Mouse (Mus musculus): ENCODE data around the gene Pik3r2. TPM values are rescaled to one million over a fixed set of nuclear protein-coding genes. Genes with fewer than 3 reads are reported as not detected.

Gene Pik3r2
- polyA plus RNA-seq, 1 experiment from 2014 or later, result 37.4 TPM

GRCm38 (mm10) chr8:70769359-70769758 lies 7.2 kb downstream of the Pik3r2 start:
- Histone ChIP-seq H3K27ac (ENCODE audit: low read depth, low read length) (no peak overlapping the region), H3K4me3 (ENCODE audit: low read depth, low read length) (no peak overlapping the region), H3K4me2 (replicated peaks; ENCODE audit: low read depth) (no peak overlapping the region), H3K4me1 (replicated peaks; ENCODE audit: control insufficient read depth, insufficient read depth, low read length) (peaks cover 19% of the 10 kb centered on the region; the same call in 1 of the 2 replicates), H3K9ac (ENCODE audit: low read depth, low read length) (no peak overlapping the region), H3K36me3 (ENCODE audit: control insufficient read depth, insufficient read depth) (peaks cover 50% of the 10 kb centered on the region), H3K9me3 (ENCODE audit: control insufficient read depth) (no peaks in the 10 kb centered on the region), H3K27me3 (replicated peaks; ENCODE audit: control insufficient read depth, insufficient read depth, low read length) (no peaks in the 10 kb centered on the region)
- ATAC-seq, result peak; percentile 52; the same call in 1 of the 2 replicates
- TF ChIP-seq CTCF (IDR thresholded peaks at IDR 0.05; ENCODE audit: low read depth), result peak; percentile 100
- 6% methylated on average over 26 of the region's 26 CpGs for WGBS

GRCm38 (mm10) chr8:70768956-70769355 lies 7.6 kb downstream of the Pik3r2 start:
- 84% methylated on average over 16 of the region's 16 CpGs for WGBS
- Histone ChIP-seq H3K9ac (ENCODE audit: low read depth, low read length) (no peak overlapping the region), H3K4me2 (replicated peaks; ENCODE audit: low read depth) (no peak overlapping the region), H3K27me3 (replicated peaks; ENCODE audit: control insufficient read depth, insufficient read depth, low read length) (no peaks in the 10 kb centered on the region), H3K27ac (ENCODE audit: low read depth, low read length) (no peak overlapping the region), H3K4me3 (ENCODE audit: low read depth, low read length) (no peak overlapping the region), H3K36me3 (ENCODE audit: control insufficient read depth, insufficient read depth) (peaks cover 50% of the 10 kb centered on the region), H3K9me3 (ENCODE audit: control insufficient read depth) (no peaks in the 10 kb centered on the region), H3K4me1 (replicated peaks; ENCODE audit: control insufficient read depth, insufficient read depth, low read length) (peaks cover 15% of the 10 kb centered on the region; the same call in 1 of the 2 replicates)
- TF ChIP-seq CTCF (IDR thresholded peaks at IDR 0.05; ENCODE audit: low read depth), result no peak
- ATAC-seq, result no peak

- Histone ChIP-seq H3K36me3 (ENCODE audit: control insufficient read depth, insufficient read depth) (peaks cover 53% of the 10 kb centered on the region), H3K27ac (ENCODE audit: low read depth, low read length) (no peak overlapping the region; the same call in 1 of the 2 replicates), H3K4me1 (replicated peaks; ENCODE audit: control insufficient read depth, insufficient read depth, low read length) (peaks cover 8% of the 10 kb centered on the region; the same call in 1 of the 2 replicates), H3K9me3 (ENCODE audit: control insufficient read depth) (no peaks in the 10 kb centered on the region), H3K9ac (ENCODE audit: low read depth, low read length) (no peak overlapping the region), H3K4me3 (ENCODE audit: low read depth, low read length) (no peak overlapping the region), H3K4me2 (replicated peaks; ENCODE audit: low read depth) (no peak overlapping the region), H3K27me3 (replicated peaks; ENCODE audit: control insufficient read depth, insufficient read depth, low read length) (no peaks in the 10 kb centered on the region)
- no peak for TF ChIP-seq CTCF (IDR thresholded peaks at IDR 0.05; ENCODE audit: low read depth)
- no peak for ATAC-seq
- 92% methylated on average over 32 of the region's 32 CpGs for WGBS
Observed at GRCm38 (mm10) chr8:70768231-70768776, 8.2 kb downstream of the Pik3r2 start.

GRCm38 (mm10) chr8:70767503-70767902 lies 9.0 kb downstream of the Pik3r2 start:
- no peak overlapping the region for H3K4me2 ChIP-seq (replicated peaks; ENCODE audit: low read depth)
- no peak for TF ChIP-seq CTCF (IDR thresholded peaks at IDR 0.05; ENCODE audit: low read depth)
- H3K27ac ChIP-seq (ENCODE audit: low read depth, low read length), result no peak overlapping the region
- H3K4me1 ChIP-seq (replicated peaks; ENCODE audit: control insufficient read depth, insufficient read depth, low read length), result 0 out of 2 replicates have a peak, but pooled peaks cover 6% of the 10 kb centered on the region
- WGBS, result 85% methylated on average over 6 of the region's 6 CpGs
- ATAC-seq, result no peak
- peaks cover 57% of the 10 kb centered on the region for H3K36me3 ChIP-seq (ENCODE audit: control insufficient read depth, insufficient read depth)
- no peak overlapping the region for H3K9ac ChIP-seq (ENCODE audit: low read depth, low read length)
- H3K9me3 ChIP-seq (ENCODE audit: control insufficient read depth), result no peaks in the 10 kb centered on the region
- H3K4me3 ChIP-seq (ENCODE audit: low read depth, low read length), result no peak overlapping the region
- no peaks in the 10 kb centered on the region for H3K27me3 ChIP-seq (replicated peaks; ENCODE audit: control insufficient read depth, insufficient read depth, low read length)

- Histone ChIP-seq H3K27ac (ENCODE audit: low read depth, low read length) (peak overlapping the region; percentile 5; the same call in 1 of the 2 replicates), H3K9ac (ENCODE audit: low read depth, low read length) (peak overlapping the region; percentile 45), H3K27me3 (replicated peaks; ENCODE audit: control insufficient read depth, insufficient read depth, low read length) (no peaks in the 10 kb centered on the region), H3K4me3 (ENCODE audit: low read depth, low read length) (peak overlapping the region; percentile 53), H3K9me3 (ENCODE audit: control insufficient read depth) (no peaks in the 10 kb centered on the region), H3K4me2 (replicated peaks; ENCODE audit: low read depth) (peak overlapping the region; percentile 78), H3K4me1 (replicated peaks; ENCODE audit: control insufficient read depth, insufficient read depth, low read length) (0 out of 2 replicates have a peak, but pooled peaks cover 6% of the 10 kb centered on the region), H3K36me3 (ENCODE audit: control insufficient read depth, insufficient read depth) (peaks cover 50% of the 10 kb centered on the region)
- WGBS, result 14% methylated on average over 21 of the region's 21 CpGs
- TF ChIP-seq CTCF (IDR thresholded peaks at IDR 0.05; ENCODE audit: low read depth), result no peak
- ATAC-seq, result peak; percentile 39
Observed at GRCm38 (mm10) chr8:70766571-70767440, 9.7 kb downstream of the Pik3r2 start.

GRCm38 (mm10) chr8:70765838-70766570 lies 10.5 kb downstream of the Pik3r2 start:
- Histone ChIP-seq H3K9me3 (ENCODE audit: control insufficient read depth) (no peaks in the 10 kb centered on the region), H3K4me1 (replicated peaks; ENCODE audit: control insufficient read depth, insufficient read depth, low read length) (0 out of 2 replicates have a peak, but pooled peaks cover 6% of the 10 kb centered on the region), H3K36me3 (ENCODE audit: control insufficient read depth, insufficient read depth) (peaks cover 42% of the 10 kb centered on the region), H3K27ac (ENCODE audit: low read depth, low read length) (peak overlapping the region; percentile 96; the same call in 1 of the 2 replicates), H3K4me3 (ENCODE audit: low read depth, low read length) (peak overlapping the region; percentile 53), H3K4me2 (replicated peaks; ENCODE audit: low read depth) (peak overlapping the region; percentile 78), H3K9ac (ENCODE audit: low read depth, low read length) (peak overlapping the region; percentile 45), H3K27me3 (replicated peaks; ENCODE audit: control insufficient read depth, insufficient read depth, low read length) (no peaks in the 10 kb centered on the region)
- no peak for TF ChIP-seq CTCF (IDR thresholded peaks at IDR 0.05; ENCODE audit: low read depth)
- WGBS, result 2% methylated on average over 34 of the region's 34 CpGs
- ATAC-seq, result no peak

All from intestine, postnatal 0 days (tissue).